Mouse (Mus musculus): ENCODE measurements at regions not wholly inside any gene's neighbourhood (a gene's known extent, or its start where the extent isn't known, plus 50 kb on each side); places are given as distances from the start of the nearest gene placed in this dataset.
"Not testable (repeated sequence)": the region's sequence is repeated elsewhere in the genome, so short reads cannot be mapped to it uniquely, and the experiment has no call there.

- no peaks in the 10 kb centered on the region for H3K4me1 ChIP-seq (ENCODE audit: control insufficient read depth)
- TF ChIP-seq TAL1 (IDR thresholded peaks at IDR 0.05; ENCODE audit: low read length) (no peak), GATA1 (IDR thresholded peaks at IDR 0.05; ENCODE audit: low read length) (no peak)
- no peaks in the 10 kb centered on the region for H3K9me3 ChIP-seq (ENCODE audit: control insufficient read depth, low read length)
- no peaks in the 10 kb centered on the region for H3K36me3 ChIP-seq (ENCODE audit: control insufficient read depth)
- no peaks in the 10 kb centered on the region for H3K27me3 ChIP-seq (ENCODE audit: control insufficient read depth)
- no peak overlapping the region for H3K4me3 ChIP-seq (replicated peaks)
Measured at GRCm38 (mm10) chrX:166809165-166809564, 223.6 kb upstream of the Egfl6 start.

DNA sequence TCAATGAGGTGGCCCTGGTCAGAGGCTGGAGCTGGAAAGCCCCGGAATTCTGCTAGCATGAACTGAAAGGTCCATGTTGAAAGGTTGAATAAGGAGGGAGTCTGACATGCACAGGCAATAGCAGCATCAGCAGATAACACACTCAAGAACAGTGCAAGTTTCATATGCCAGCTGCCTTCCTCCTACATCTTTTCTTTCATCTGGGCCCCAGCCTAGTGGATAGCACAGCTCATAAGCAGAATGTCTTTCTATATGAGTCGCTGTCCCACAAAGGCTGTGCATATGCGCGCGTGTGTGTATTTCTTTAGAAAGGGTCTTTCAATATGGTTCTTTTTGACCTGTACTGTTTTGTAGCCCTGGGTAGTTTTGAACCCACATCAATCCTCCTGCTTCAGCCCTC, 222.7 kb upstream of the Egfl6 start:
- Histone ChIP-seq H3K36me3 (ENCODE audit: control insufficient read depth) (no peaks in the 10 kb centered on the region), H3K9me3 (ENCODE audit: control insufficient read depth, low read length) (no peaks in the 10 kb centered on the region), H3K27me3 (ENCODE audit: control insufficient read depth) (no peaks in the 10 kb centered on the region), H3K4me1 (ENCODE audit: control insufficient read depth) (no peaks in the 10 kb centered on the region), H3K4me3 (replicated peaks) (no peak overlapping the region)
- TF ChIP-seq GATA1 (IDR thresholded peaks at IDR 0.05; ENCODE audit: low read length): no peak
- TF ChIP-seq TAL1 (IDR thresholded peaks at IDR 0.05; ENCODE audit: low read length): no peak

DNA sequence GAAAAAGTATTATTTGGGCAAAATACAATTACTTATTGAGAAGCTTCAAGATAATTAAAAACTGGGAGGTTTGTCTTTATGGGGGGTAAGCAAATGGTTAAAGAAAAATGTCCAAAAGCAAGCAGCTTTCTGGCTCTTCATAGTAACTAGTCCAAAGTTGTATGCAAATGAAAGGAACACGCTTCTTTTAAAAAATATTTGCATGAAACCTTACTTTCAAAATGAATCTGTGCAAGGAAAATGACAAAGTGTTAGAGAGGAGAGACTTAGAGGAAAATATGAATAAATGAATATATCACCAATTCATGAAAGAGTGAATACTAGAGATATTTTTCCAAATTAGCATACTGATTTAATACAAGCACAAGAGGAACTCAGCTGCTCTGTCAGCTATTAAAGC, 220.4 kb upstream of the Egfl6 start:
- Histone ChIP-seq H3K4me3 (replicated peaks) (no peak overlapping the region), H3K36me3 (ENCODE audit: control insufficient read depth) (no peaks in the 10 kb centered on the region), H3K4me1 (ENCODE audit: control insufficient read depth) (no peaks in the 10 kb centered on the region), H3K27me3 (ENCODE audit: control insufficient read depth) (no peaks in the 10 kb centered on the region), H3K9me3 (ENCODE audit: control insufficient read depth, low read length) (no peaks in the 10 kb centered on the region)
- TF ChIP-seq GATA1 (IDR thresholded peaks at IDR 0.05; ENCODE audit: low read length): no peak
- TF ChIP-seq TAL1 (IDR thresholded peaks at IDR 0.05; ENCODE audit: low read length): no peak

DNA sequence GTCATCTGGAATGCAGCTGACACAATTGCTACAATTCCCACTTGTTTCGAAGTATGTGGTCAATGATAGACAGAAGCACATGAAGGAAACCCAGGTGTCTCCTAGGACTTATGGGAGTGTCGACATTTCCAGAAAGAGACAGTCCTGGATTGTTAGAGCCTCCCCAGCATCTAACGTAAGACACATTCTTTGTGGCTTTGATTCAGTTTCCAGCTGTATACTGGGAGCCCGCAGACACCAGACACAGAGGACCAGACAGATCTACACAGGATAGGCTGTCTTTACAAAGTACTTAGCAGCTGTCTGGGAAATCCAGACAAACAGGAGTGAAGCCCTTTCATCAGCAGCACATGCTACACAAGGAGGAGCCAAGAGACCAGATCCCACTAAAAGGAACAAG, 220.0 kb upstream of the Egfl6 start:
- TF ChIP-seq TAL1 (IDR thresholded peaks at IDR 0.05; ENCODE audit: low read length): no peak
- TF ChIP-seq GATA1 (IDR thresholded peaks at IDR 0.05; ENCODE audit: low read length): no peak
- Histone ChIP-seq H3K9me3 (ENCODE audit: control insufficient read depth, low read length) (no peaks in the 10 kb centered on the region), H3K4me1 (ENCODE audit: control insufficient read depth) (no peaks in the 10 kb centered on the region), H3K4me3 (replicated peaks) (no peak overlapping the region), H3K27me3 (ENCODE audit: control insufficient read depth) (no peaks in the 10 kb centered on the region), H3K36me3 (ENCODE audit: control insufficient read depth) (no peaks in the 10 kb centered on the region)

- no peaks in the 10 kb centered on the region for H3K4me1 ChIP-seq (ENCODE audit: control insufficient read depth)
- H3K27me3 ChIP-seq (ENCODE audit: control insufficient read depth): no peaks in the 10 kb centered on the region
- no peak for TF ChIP-seq TAL1 (IDR thresholded peaks at IDR 0.05; ENCODE audit: low read length)
- no peak for TF ChIP-seq GATA1 (IDR thresholded peaks at IDR 0.05; ENCODE audit: low read length)
- no peaks in the 10 kb centered on the region for H3K36me3 ChIP-seq (ENCODE audit: control insufficient read depth)
- no peaks in the 10 kb centered on the region for H3K9me3 ChIP-seq (ENCODE audit: control insufficient read depth, low read length)
- H3K4me3 ChIP-seq (replicated peaks): no peak overlapping the region
Measured at GRCm38 (mm10) chrX:166803246-166803645, 217.7 kb upstream of the Egfl6 start.

- TF ChIP-seq GATA1 (IDR thresholded peaks at IDR 0.05; ENCODE audit: low read length) (no peak), TAL1 (IDR thresholded peaks at IDR 0.05; ENCODE audit: low read length) (no peak)
Measured at GRCm38 (mm10) chrX:166801017-166801416, 215.5 kb upstream of the Egfl6 start.

GRCm38 (mm10) chrX:166795651-166796050, 210.1 kb upstream of the Egfl6 start:
- Histone ChIP-seq H3K27me3 (ENCODE audit: control insufficient read depth) (no peaks in the 10 kb centered on the region), H3K4me3 (replicated peaks) (no peak overlapping the region), H3K9me3 (ENCODE audit: control insufficient read depth, low read length) (no peaks in the 10 kb centered on the region), H3K4me1 (ENCODE audit: control insufficient read depth) (no peaks in the 10 kb centered on the region), H3K36me3 (ENCODE audit: control insufficient read depth) (no peaks in the 10 kb centered on the region)
- TF ChIP-seq TAL1 (IDR thresholded peaks at IDR 0.05; ENCODE audit: low read length) (no peak), GATA1 (IDR thresholded peaks at IDR 0.05; ENCODE audit: low read length) (no peak)

More at GRCm38 (mm10) chrX:166801017-166801416, 215.5 kb upstream of the Egfl6 start:
- H3K36me3 ChIP-seq (ENCODE audit: control insufficient read depth): no peaks in the 10 kb centered on the region
- no peaks in the 10 kb centered on the region for H3K27me3 ChIP-seq (ENCODE audit: control insufficient read depth)
- no peaks in the 10 kb centered on the region for H3K4me1 ChIP-seq (ENCODE audit: control insufficient read depth)
- no peak overlapping the region for H3K4me3 ChIP-seq (replicated peaks)
- H3K9me3 ChIP-seq (ENCODE audit: control insufficient read depth, low read length): no peaks in the 10 kb centered on the region

DNA sequence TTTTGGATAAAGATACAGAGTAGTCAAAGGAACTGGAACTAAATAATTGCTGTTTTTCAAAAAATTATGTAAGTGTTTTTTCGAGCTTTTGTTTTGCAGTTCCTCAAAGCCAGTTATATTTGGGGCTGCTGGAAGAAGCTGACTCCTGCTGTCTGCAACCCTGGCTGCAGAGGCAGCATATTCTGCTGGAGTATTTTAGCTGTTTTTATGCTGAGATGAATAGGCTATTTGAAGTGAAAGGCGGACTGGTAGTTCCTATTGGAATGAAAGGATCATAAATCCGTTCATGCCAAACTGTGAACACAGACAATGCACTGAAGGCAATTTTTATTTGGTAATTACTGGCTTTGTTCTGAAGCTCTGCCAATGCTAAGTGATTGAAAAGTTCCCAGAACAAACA, 203.5 kb upstream of the Egfl6 start:
- TF ChIP-seq TAL1 (IDR thresholded peaks at IDR 0.05; ENCODE audit: low read length) (no peak), GATA1 (IDR thresholded peaks at IDR 0.05; ENCODE audit: low read length) (no peak)
- Histone ChIP-seq H3K27me3 (ENCODE audit: control insufficient read depth) (no peaks in the 10 kb centered on the region), H3K4me1 (ENCODE audit: control insufficient read depth) (no peaks in the 10 kb centered on the region; the same call in 1 of the 2 replicates), H3K36me3 (ENCODE audit: control insufficient read depth) (no peaks in the 10 kb centered on the region), H3K4me3 (replicated peaks) (no peak overlapping the region), H3K9me3 (ENCODE audit: control insufficient read depth, low read length) (no peaks in the 10 kb centered on the region)

- not testable (repeated sequence) for H3K27me3 ChIP-seq (ENCODE audit: control insufficient read depth); H3K4me3 ChIP-seq (replicated peaks); H3K9me3 ChIP-seq (ENCODE audit: control insufficient read depth, low read length); H3K4me1 ChIP-seq (ENCODE audit: control insufficient read depth); H3K36me3 ChIP-seq (ENCODE audit: control insufficient read depth)
Measured at GRCm38 (mm10) chrX:166787137-166787536, 201.6 kb upstream of the Egfl6 start.

GRCm38 (mm10) chrX:166785615-166786014, 200.1 kb upstream of the Egfl6 start:
- H3K9me3 ChIP-seq (ENCODE audit: control insufficient read depth, low read length): no peaks in the 10 kb centered on the region
- TF ChIP-seq GATA1 (IDR thresholded peaks at IDR 0.05; ENCODE audit: low read length) (no peak), TAL1 (IDR thresholded peaks at IDR 0.05; ENCODE audit: low read length) (no peak)
- H3K4me1 ChIP-seq (ENCODE audit: control insufficient read depth): no peaks in the 10 kb centered on the region; the same call in 1 of the 2 replicates
- no peaks in the 10 kb centered on the region for H3K27me3 ChIP-seq (ENCODE audit: control insufficient read depth)
- no peak overlapping the region for H3K4me3 ChIP-seq (replicated peaks)
- H3K36me3 ChIP-seq (ENCODE audit: control insufficient read depth): no peaks in the 10 kb centered on the region

All from erythroblast, embryonic 14.5 days (primary cell).